Mouse (Mus musculus): ENCODE data around the gene Cacna1d. TPM values are rescaled to one million over a fixed set of nuclear protein-coding genes. Genes with fewer than 3 reads are reported as not detected.

Gene Cacna1d
- polyA plus RNA-seq, 2 experiments from 2014 or later: 2.2 to 2.7 TPM

DNA sequence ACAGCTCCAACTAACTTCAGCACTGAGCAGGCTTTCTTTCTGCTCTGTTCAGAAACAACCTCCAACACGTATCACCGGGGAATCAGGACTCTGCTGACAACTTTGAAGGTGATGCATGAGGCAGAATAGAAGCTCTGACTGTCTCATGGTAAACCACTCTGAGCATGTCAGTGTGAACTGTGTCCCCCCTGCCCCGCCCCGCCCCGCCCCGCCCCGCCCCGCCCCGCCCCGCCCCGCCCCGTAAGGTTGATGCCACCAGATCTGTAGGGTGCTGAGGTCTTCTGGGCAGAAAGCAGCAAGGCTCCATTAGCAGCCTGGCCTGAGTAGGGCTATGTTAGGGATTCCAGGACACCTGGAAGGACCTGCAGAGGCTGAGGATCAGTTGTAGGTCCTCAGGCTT, 424.5 kb downstream of the Cacna1d start:
- ATAC-seq: no peak

DNA sequence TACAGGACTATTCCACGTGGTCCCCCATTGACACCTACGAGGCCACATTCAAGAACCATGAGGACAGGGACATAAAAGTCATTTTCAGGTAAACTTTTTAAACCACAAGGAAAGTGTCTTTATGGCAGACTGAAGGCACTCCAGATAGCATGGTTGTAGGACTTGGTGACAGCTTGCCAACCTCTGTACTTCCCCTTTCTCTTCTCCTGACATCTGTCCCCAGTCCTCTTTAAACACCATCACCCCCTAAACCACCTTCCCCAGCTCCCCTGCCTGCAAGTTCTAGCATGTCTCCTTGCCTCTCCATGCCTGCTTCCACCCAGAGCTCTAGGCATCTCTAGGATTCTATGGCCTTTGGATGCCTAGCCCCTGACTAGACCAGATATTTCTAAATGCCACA, 426.4 kb downstream of the Cacna1d start:
- no peak for ATAC-seq

DNA sequence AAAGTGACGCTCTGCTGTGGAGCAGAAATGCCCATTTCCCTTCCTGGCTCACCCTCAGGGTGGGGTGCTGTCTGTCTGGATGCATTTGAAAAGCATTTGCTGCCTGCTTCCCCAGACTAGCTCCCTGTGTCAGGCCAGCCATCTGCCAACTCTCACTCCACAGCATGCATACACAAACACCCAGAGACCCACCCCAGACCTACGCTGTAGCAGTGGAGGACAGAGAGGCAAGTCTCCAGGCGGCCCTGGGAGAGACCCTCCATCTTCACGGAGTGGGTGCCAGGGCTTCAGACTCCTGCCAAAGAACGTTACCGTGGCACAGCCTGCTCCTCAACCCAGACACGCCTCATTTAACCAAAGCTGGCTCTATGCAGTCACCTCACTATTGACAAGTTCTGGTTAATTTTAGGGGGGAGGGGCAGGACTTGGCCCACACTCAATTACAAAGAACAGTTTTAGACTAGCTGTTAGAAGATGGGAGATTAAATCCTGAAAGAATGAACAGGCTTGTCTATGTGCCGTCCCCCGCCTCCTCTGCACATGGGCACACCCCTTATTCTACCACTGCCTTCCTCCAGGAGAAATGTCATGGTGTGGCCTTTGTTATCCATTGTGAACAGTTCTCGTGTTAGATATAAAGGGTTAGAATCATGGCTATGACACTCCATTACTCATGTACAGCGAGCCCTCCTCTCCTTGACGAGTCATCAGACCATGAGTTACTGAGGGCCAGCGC, 435.1 kb downstream of the Cacna1d start:
- ATAC-seq: no peak

DNA sequence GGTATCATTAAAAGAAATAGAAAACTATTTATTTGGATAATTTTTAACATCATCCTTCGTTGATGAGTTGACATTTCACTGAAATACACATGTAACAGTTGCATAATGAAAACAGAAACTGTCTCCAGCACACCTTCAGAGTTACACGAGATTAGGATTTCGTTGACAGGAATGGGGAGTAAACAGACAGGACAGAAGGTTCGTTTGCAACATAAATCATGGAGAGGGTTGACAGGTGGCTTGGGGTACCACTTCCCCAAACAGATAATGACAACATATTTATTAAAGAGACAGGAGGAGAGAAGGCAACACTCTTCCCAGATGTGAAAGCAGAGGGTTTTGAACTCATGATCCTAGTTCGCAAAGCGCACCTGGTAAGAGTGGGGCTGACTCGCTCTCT, 436.3 kb downstream of the Cacna1d start:
- ATAC-seq: no peak

DNA sequence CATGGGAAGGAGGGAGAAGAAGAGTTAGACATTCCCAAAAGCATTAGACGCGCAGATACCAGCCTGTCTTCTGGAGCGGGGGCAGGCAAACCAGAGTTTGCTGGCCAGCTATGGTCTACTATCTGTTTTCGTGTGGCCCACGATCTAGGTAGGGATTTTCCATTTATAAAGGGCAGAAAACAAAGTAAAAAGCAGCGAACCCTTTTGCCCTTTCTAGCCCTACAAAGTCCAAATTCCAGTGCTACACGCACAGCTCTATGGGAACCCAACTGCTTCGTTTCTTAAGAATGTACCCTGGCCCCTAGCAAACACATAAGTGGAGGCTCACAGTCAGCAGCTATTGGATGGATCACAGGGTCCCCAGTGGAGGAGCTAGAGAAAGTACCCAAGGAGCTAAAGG, 441.0 kb downstream of the Cacna1d start:
- no peak for ATAC-seq

DNA sequence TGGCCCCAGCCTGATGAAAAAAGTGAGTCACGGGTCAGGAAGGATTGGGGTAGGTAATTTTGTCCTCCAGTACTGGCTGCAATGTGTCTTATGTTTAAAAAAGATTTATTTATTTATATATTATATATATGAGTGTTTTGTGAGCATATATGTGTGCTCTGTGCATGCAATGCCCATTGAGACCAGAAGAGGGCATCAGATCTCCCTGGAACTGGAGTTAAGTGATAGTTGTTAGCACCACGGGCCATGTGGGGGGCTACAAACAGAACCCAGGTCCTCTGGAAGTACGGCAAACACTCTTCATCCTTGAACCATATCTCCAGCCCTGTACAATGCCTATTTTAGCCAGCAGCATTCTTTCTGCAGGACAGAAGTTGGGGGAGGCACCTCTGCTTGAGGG, 443.2 kb downstream of the Cacna1d start:
- no peak for ATAC-seq

DNA sequence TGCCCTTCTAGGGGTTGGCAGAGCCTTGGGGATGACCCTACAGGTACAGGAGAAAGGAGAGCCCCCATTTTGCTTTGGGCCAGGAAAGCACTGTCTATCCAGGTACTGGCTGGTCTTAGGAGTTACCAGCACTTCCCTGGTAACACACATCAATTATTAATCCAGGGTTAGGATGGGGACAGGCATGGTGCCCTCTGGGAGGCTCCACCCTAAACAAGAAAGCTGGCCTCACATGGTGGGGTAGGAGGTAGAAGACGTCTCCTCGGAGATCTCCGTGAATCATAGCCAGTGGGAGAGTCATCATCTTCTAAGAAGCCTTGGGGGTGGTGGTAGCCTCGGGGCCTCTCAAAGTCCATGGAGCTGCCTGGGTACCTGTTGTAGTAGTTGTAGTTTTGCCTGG, 444.3 kb downstream of the Cacna1d start:
- ATAC-seq: no peak

DNA sequence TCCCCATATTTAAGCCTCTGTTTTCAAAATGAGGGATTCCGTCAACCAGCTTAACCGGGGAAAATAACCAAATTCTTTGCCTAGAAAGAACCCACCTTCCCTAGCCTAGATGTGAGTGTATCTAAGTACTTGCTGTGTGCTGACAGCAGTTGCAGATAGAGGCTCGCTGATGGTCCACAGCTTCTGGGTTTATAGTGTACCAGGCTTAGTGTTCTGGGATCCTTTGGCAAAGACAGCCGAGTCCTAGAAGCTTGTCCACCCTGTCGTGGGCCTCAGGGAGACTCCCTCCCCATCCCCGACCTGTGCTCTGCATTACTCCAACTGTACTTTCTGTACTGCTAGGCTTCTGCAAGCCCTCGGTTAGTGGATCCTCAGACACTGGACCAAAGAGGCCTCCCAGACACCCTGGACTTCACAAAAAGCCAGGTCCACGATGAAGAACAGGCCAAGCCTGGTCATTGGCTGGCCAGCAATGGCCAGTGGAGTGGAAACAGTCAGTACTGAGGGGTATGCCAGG, 445.5 kb downstream of the Cacna1d start:
- ATAC-seq: no peak

DNA sequence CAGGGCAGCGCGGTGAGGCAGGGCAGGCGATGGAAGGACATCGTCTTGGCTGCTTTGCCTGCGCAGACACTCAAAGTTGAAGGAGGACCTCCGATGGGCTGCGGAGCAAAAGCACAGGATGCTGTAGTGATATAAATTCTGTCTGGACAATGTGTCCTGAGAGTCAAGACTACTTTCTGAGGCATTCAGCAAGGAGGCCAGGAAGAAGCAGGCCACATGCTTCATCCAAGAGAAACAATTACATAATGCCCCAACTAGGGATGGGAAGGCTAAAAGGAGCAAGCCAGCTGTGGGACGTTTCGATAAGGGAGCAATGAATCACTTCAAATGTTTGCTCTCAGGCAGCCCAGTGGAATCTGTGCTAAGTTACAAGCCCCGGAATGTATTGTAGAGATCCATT, 446.0 kb downstream of the Cacna1d start:
- ATAC-seq: no peak

DNA sequence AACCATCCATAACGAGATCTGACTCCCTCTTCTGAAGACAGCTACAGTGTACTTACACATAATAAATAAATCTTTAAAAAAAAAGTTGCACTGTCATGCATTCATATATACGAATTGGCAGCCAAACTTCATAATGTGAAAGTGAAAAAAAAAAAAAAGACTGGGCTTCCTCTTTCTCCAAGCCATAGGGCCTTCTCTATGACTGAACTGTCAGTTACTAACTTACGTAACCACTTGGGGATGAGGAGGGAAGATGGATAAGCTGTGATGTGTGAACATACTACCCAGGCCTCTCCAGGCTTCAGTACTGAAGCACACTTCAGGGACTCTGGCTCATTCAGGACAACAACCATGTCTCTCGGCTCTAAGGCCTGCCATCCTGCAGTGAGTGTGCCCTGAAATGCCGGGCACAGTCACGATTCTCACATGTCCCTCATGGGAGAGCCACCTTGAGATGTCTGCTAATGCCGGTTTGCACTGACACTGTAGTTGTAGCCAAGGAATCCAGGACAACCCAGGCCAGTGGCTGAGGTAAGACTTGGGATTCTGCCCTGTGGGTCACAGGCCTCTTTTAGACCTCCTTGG, 447.8 kb downstream of the Cacna1d start:
- ATAC-seq: no peak

DNA sequence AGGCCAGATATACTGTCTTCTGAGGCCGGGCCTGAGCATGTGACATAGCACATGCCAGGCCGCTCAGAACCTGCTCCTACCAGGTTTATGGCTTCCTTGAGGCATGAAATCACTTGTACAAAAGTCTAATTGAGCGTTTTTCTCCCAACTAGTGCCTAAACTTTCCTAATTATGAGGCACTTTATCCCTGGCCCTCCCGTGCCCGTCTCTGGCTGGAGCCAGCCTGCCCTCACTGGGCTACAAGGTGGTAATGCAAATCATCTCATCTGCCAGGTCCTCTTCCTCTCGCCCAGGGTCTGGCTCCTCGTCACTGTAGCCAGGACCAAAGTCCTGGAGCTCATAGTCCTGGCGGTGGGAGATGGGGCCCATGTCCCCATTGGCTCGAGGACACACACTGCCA, 449.4 kb downstream of the Cacna1d start:
- ATAC-seq: no peak

DNA sequence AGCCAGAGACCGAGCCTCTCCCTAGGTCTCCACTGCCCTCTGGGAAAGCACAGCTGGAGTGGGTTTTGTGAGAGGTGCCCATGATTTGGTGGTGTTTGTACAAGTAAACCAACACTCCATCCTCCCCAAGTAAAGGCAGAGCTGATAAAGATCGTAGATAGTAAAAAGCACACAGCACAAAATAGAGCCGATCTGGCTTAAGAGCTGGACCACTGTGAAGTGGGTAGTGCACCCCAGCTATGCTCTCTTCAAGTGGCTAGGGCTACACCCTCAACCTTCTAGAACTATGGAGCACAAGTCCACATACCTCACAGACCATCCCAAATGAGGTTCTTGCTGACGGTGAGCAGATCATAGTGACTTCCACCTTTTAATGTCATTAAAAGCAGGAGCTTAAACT, 451.8 kb downstream of the Cacna1d start:
- no peak for ATAC-seq

DNA sequence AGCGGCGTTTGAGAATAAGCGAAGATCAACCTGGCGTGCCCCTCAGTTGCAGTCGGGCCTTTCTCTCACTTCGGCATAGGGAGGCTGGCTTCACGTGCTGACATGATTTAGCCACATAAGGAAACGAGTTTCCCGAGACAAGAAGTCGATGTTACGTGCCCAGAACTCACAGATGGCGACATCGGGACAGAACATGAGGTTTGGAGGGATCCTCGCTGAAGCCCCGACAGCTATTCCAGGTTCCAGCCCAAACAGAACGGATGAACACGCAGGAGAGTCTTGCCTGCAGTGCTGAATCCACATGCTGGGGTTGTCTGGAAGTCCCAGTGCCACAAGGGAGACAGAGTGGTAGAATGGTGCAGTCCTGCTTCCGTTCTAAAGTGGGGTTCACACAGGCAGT, 452.8 kb downstream of the Cacna1d start:
- ATAC-seq: no peak

DNA sequence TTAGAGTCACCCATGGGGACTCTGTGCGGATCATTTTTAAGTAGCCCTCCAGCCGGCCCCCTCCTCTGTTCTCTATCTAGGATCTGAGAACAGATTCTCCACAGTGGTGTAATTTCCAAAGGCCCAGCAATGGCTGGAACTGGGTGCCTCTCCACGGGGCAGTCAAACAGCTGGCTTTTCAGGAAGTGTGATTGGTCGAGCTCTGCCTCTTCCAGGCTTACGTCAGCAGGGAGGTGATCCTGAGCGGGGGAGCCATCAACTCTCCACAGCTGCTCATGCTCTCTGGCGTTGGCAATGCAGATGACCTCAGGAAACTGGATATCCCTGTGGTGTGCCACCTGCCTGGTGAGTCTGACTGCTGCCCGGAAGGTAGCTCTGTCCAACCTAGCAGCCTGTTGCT, 457.9 kb downstream of the Cacna1d start:
- no peak for ATAC-seq

DNA sequence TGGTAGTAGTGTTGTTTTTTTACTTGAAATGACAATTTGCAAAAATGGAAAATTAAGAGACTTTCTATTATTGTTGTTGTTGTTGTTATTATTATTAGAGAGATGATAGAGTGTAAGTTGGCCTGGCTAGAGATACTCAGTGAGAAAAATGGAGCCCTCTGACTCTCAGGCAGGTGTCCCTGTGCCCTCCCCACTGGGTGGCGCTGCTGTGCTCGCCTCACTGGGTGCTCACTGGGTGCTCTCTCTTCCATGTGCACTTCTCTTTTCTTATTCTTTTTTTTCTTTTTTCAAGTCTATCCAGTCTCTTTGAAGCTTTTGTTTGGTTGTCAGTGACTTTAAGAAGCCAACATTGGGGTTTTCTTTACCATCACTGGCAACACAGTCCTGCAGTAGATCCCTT, 463.9 kb downstream of the Cacna1d start:
- ATAC-seq: peak; percentile 49

DNA sequence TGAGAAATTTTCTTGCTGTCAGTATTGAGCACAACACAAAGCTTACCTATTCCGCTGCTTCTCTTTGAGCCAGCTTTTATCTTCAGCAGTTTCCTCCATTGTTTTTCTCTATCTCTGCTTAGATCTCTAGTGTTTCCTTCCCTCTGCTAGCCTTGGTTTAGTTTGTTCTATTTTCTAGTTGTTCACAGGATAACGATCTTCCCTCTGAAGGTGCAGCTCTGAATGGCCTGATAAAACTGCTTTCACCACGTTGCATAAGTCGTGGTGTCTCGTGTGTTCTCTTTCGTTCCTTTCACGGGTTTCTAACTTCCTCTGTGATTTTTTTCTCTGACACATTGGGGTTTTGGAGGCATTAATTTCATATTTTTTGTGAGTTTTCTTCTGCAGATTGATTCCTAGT, 466.9 kb downstream of the Cacna1d start:
- ATAC-seq: peak; percentile 77

DNA sequence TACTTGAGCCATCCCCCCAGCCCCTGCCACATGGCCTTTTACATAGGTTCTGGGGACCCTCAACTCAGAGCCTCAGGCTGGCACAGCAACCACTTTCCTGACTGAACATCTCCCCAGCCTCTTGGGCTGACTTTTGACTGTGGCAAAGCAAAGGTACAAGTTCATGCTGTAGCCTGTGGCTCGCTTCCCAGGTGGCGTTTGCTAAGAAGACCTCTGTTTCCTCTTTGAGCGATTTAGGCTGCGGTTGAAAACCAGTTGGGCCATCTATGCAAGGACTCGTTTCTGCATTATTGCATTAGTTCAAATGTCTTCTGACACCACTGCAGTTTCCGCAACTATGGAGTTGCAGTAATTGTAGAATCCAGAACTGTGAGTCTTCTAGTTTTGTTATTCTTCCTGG, 468.8 kb downstream of the Cacna1d start:
- ATAC-seq: no peak

DNA sequence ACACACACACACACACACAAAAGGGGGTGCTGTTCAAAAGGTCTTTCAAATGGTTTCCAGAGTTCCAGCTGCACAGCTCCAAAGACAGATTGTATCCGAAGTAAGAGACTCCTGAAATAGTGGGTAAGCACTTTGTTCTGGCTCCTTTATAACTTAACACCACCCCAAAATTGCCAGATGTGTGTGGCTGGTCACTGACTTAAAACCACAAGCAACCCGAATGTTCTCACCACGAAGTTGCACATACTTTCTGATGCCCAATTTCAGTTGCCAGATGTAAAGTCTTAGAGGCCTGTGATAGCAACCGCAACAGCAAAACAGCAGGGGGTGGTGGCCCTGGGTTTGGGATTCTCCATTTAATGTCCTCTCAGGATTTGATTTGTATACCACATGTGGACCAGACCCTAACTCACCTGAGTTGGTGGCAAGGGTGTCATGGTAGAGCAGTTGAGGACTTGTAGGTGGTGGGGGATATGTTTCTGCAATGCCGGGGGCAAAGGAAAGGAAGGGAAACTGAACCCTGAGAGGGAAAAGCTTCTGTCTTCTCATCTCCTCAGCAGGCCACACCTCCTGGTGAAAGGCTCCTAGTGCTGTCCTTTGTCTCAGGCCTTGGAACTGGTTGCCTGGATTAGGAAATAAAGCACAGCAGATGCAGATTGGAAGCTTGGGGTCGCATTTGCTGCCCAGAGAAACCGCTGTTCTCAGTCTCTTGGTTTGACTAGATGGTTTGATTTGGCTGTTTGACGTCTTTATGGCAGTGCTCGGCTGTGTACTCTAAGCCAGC, 471.3 kb downstream of the Cacna1d start:
- ATAC-seq: no peak

DNA sequence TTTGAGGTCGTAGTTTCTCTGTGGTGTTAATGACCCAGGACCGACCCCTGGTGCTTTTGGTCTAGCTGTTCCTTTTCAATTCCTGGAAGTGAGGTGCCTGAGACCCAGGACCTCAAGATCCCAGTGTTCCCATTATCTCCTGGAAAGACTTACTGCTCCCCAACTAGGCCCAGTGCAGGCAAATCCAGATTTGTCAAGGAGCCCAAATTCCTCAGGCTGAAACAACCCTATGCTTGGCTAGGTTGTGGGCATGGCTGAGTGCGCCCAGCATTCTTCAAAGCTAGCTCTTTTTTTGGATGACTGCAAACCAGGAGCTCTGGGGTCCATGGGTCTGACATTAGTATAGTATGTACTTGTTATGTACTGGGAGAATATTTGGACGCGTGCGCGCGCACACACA, 471.9 kb downstream of the Cacna1d start:
- no peak for ATAC-seq

DNA sequence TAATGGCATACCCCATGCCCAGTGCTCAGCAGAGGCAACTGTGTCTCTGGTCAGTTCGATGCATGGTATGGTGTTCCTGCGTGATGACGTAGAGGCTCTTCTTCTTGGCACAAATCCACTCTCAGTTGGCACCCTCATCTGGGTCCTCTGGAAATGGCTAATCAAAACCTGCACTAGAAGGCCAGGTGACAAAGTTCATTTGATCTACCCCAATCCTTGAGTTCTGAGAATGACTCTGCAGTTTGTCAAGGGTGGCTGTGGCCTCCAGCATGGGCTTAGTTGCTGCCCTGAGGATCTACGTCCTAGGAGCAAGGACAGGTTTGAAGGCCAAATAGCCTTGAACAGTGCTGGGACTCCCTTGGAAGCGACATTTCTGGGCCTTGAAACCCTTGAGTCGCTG, 472.4 kb downstream of the Cacna1d start:
- no peak for ATAC-seq

DNA sequence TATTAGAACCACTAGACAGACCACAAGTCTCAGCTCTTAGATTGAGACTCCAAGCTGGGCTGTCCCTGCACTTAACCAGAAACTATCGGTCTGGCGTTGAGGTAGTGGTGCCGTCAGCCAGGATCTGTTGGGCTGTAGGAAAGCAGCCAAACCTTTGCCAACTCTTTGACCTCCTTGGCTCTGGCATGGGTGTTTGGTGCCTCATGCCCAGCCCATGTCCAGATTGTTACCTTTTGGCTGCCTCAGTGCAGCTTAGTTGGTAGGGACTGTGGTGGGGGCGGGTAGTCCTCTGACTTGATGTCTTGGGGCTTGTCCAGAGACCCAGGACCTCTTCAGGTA, 472.8 kb downstream of the Cacna1d start:
- no peak for ATAC-seq

DNA sequence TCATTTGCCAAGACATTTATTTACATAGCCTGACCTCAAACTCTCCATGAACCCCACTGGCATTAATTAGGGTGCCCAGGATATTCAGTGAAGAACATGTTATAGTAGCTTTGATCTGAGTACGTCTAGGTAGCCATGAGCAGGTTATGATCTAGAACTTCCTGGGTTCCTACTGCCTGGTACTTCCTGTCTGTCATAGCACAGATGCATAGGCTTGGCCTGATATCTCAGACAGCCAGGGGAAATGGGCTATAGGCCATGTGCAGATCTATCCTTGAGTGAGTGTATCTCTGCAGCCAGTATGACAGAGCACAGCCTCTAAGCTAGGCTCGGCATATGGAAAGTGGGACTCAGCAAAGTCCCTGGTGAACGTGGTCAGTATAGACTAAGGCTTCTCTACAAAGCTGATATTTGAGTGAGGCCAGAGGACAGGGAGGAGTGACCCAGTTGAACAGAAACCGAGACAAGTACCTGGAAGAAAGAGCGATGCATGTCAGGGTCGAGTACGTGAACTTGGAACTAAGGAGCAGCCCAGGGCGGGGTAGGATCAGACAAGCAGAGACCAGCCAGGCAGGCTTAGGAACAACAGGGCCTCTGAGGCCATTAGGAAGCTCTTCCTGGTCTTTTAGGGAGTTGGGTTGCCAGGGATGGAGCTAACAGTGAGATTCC, 473.3 kb downstream of the Cacna1d start:
- ATAC-seq: peak; percentile 46

DNA sequence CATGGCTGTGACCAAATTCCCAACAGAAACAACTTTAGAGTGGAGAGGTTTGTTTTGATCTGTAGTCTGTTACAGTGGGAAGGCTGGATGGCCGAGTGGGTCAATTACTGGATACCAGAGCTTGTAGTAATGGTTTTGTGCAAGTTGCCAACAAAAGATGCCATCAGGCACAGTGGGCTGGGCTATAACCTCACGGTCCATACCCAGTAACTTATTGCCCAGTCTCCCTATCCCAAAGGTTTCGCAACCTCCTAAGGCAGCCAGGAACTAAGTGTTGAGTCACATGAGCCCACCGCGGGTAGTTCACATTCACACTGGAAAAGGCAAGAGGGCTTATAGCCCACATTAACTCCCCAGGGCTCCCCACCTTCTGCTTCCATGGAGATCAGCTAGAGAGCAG, 474.6 kb downstream of the Cacna1d start:
- ATAC-seq: no peak
